Mouse (Mus musculus): ENCODE measurements around the gene Trpm7. TPM values are rescaled to one million over a fixed set of nuclear protein-coding genes. Genes with fewer than 3 reads are reported as not detected.

Gene Trpm7
- 30.0 and 36.1 TPM in 2 replicates for polyA plus RNA-seq (2015; fragmentation: Nextera tagmentation; extraction: Ambion mirVana)

- Histone ChIP-seq H3K4me2 (peak within 1 kb of the TSS; percentile 71), H3K4me3 (peak within 1 kb of the TSS; percentile 98), H3K9ac (peak within 1 kb of the TSS; percentile 93), H3K4me1 (replicated peaks) (peaks cover 23% of the 10 kb centered on the region), H3K27ac (replicated peaks) (peak within 1 kb of the TSS; percentile 97), H3K36me3 (no peaks in the 10 kb centered on the region), H3K9me3 (no peaks in the 10 kb centered on the region), H3K27me3 (no peaks in the 10 kb centered on the region)
- under 1% methylated on average over 81 of the region's 81 CpGs for WGBS
- peak; percentile 98 for ATAC-seq (ENCODE audit: low read depth)
These were observed at the start of gene Trpm7 for GRCm38 (mm10) chr2:126875871-126876796. Trpm7 (minus strand) TSS chr2:126876230.

GRCm38 (mm10) chr2:126920358-126921060 is 44.5 kb upstream of the Trpm7 start:
- WGBS: 86% methylated on average over 12 of the region's 12 CpGs

GRCm38 (mm10) chr2:126916236-126916635 is 40.2 kb upstream of the Trpm7 start:
- ATAC-seq (ENCODE audit: low read depth): no peak
- H3K27ac ChIP-seq (replicated peaks): no peak overlapping the region
- 86% methylated on average over 1 of the region's 1 CpGs for WGBS
- no peak overlapping the region for H3K4me3 ChIP-seq
- H3K36me3 ChIP-seq: peaks cover 67% of the 10 kb centered on the region
- H3K27me3 ChIP-seq: no peaks in the 10 kb centered on the region
- no peak overlapping the region for H3K4me2 ChIP-seq
- H3K4me1 ChIP-seq (replicated peaks): no peaks in the 10 kb centered on the region
- no peaks in the 10 kb centered on the region for H3K9me3 ChIP-seq
- H3K9ac ChIP-seq: no peak overlapping the region

More at GRCm38 (mm10) chr2:126920358-126921060, 44.5 kb upstream of the Trpm7 start:
- no peak overlapping the region for H3K27ac ChIP-seq (replicated peaks)
- H3K4me1 ChIP-seq (replicated peaks): no peaks in the 10 kb centered on the region
- no peak overlapping the region for H3K4me2 ChIP-seq
- H3K9ac ChIP-seq: no peak overlapping the region
- no peaks in the 10 kb centered on the region for H3K9me3 ChIP-seq
- no peak for ATAC-seq (ENCODE audit: low read depth)
- no peaks in the 10 kb centered on the region for H3K27me3 ChIP-seq
- H3K4me3 ChIP-seq: no peak overlapping the region
- peaks cover 78% of the 10 kb centered on the region for H3K36me3 ChIP-seq

GRCm38 (mm10) chr2:126914096-126914495 is 38.1 kb upstream of the Trpm7 start:
- no peak for ATAC-seq (ENCODE audit: low read depth)
- peaks cover 52% of the 10 kb centered on the region for H3K36me3 ChIP-seq

GRCm38 (mm10) chr2:126904162-126904561 is 28.1 kb upstream of the Trpm7 start:
- Histone ChIP-seq H3K9ac (no peak overlapping the region), H3K27me3 (no peaks in the 10 kb centered on the region), H3K36me3 (peaks cover 56% of the 10 kb centered on the region), H3K27ac (replicated peaks) (no peak overlapping the region), H3K4me3 (no peak overlapping the region), H3K4me1 (replicated peaks) (no peaks in the 10 kb centered on the region), H3K4me2 (no peak overlapping the region), H3K9me3 (no peaks in the 10 kb centered on the region)
- ATAC-seq (ENCODE audit: low read depth): no peak
- 81% methylated on average over 3 of the region's 3 CpGs for WGBS

More at GRCm38 (mm10) chr2:126914096-126914495, 38.1 kb upstream of the Trpm7 start:
- no peak overlapping the region for H3K4me3 ChIP-seq
- H3K27me3 ChIP-seq: no peaks in the 10 kb centered on the region
- no peaks in the 10 kb centered on the region for H3K4me1 ChIP-seq (replicated peaks)
- no peaks in the 10 kb centered on the region for H3K9me3 ChIP-seq
- 64% methylated on average over 4 of the region's 4 CpGs for WGBS
- no peak overlapping the region for H3K4me2 ChIP-seq
- H3K27ac ChIP-seq (replicated peaks): no peak overlapping the region
- no peak overlapping the region for H3K9ac ChIP-seq

- WGBS: 93% methylated on average over 9 of the region's 9 CpGs
- no peak overlapping the region for H3K4me2 ChIP-seq
- H3K36me3 ChIP-seq: peaks cover 39% of the 10 kb centered on the region
- ATAC-seq (ENCODE audit: low read depth): no peak
- H3K27ac ChIP-seq (replicated peaks): no peak overlapping the region
- no peak overlapping the region for H3K9ac ChIP-seq
- no peaks in the 10 kb centered on the region for H3K4me1 ChIP-seq (replicated peaks)
- no peak overlapping the region for H3K4me3 ChIP-seq
- H3K27me3 ChIP-seq: no peaks in the 10 kb centered on the region
- H3K9me3 ChIP-seq: no peaks in the 10 kb centered on the region
These were observed 21.5 kb upstream of the Trpm7 start for GRCm38 (mm10) chr2:126897511-126897910.

- Histone ChIP-seq H3K27me3 (no peaks in the 10 kb centered on the region), H3K4me2 (no peak overlapping the region), H3K4me1 (replicated peaks) (no peaks in the 10 kb centered on the region), H3K9ac (no peak overlapping the region), H3K27ac (replicated peaks) (no peak overlapping the region), H3K4me3 (no peak overlapping the region), H3K36me3 (peaks cover 38% of the 10 kb centered on the region), H3K9me3 (no peaks in the 10 kb centered on the region)
- ATAC-seq (ENCODE audit: low read depth): no peak
- 90% methylated on average over 6 of the region's 6 CpGs for WGBS
These were observed 20.9 kb upstream of the Trpm7 start for GRCm38 (mm10) chr2:126896941-126897340.

GRCm38 (mm10) chr2:126894245-126894644 is 18.2 kb upstream of the Trpm7 start:
- Histone ChIP-seq H3K36me3 (peaks cover 19% of the 10 kb centered on the region), H3K4me1 (replicated peaks) (no peaks in the 10 kb centered on the region), H3K9ac (no peak overlapping the region), H3K9me3 (no peaks in the 10 kb centered on the region), H3K4me2 (no peak overlapping the region), H3K4me3 (no peak overlapping the region), H3K27ac (replicated peaks) (no peak overlapping the region), H3K27me3 (no peaks in the 10 kb centered on the region)
- WGBS: 92% methylated on average over 3 of the region's 3 CpGs
- ATAC-seq (ENCODE audit: low read depth): no peak

GRCm38 (mm10) chr2:126892316-126892715 is 16.3 kb upstream of the Trpm7 start:
- no peak overlapping the region for H3K27ac ChIP-seq (replicated peaks)
- no peak overlapping the region for H3K4me3 ChIP-seq
- 92% methylated on average over 7 of the region's 7 CpGs for WGBS
- H3K9ac ChIP-seq: no peak overlapping the region
- no peaks in the 10 kb centered on the region for H3K4me1 ChIP-seq (replicated peaks)
- H3K4me2 ChIP-seq: no peak overlapping the region
- peaks cover 12% of the 10 kb centered on the region for H3K36me3 ChIP-seq
- H3K9me3 ChIP-seq: no peaks in the 10 kb centered on the region
- ATAC-seq (ENCODE audit: low read depth): no peak
- H3K27me3 ChIP-seq: no peaks in the 10 kb centered on the region

GRCm38 (mm10) chr2:126891743-126892142 is 15.7 kb upstream of the Trpm7 start:
- peaks cover 12% of the 10 kb centered on the region for H3K36me3 ChIP-seq
- no peak overlapping the region for H3K4me3 ChIP-seq
- H3K9ac ChIP-seq: no peak overlapping the region
- no peaks in the 10 kb centered on the region for H3K9me3 ChIP-seq
- no peak overlapping the region for H3K27ac ChIP-seq (replicated peaks)
- H3K27me3 ChIP-seq: no peaks in the 10 kb centered on the region
- no peak overlapping the region for H3K4me2 ChIP-seq
- ATAC-seq (ENCODE audit: low read depth): no peak
- H3K4me1 ChIP-seq (replicated peaks): no peaks in the 10 kb centered on the region

GRCm38 (mm10) chr2:126887141-126887540 is 11.1 kb upstream of the Trpm7 start:
- Histone ChIP-seq H3K27me3 (no peaks in the 10 kb centered on the region), H3K4me1 (replicated peaks) (no peaks in the 10 kb centered on the region), H3K9ac (no peak overlapping the region), H3K4me2 (no peak overlapping the region), H3K4me3 (no peak overlapping the region), H3K27ac (replicated peaks) (no peak overlapping the region), H3K36me3 (peaks cover 1% of the 10 kb centered on the region; the same call in 1 of the 2 replicates), H3K9me3 (no peaks in the 10 kb centered on the region)
- ATAC-seq (ENCODE audit: low read depth): no peak
- 59% methylated on average over 3 of the region's 3 CpGs for WGBS

GRCm38 (mm10) chr2:126885871-126886270 is 9.8 kb upstream of the Trpm7 start:
- Histone ChIP-seq H3K9me3 (no peaks in the 10 kb centered on the region), H3K36me3 (no peaks in the 10 kb centered on the region), H3K9ac (no peak overlapping the region), H3K27ac (replicated peaks) (no peak overlapping the region), H3K4me2 (no peak overlapping the region), H3K4me1 (replicated peaks) (no peaks in the 10 kb centered on the region), H3K4me3 (no peak overlapping the region), H3K27me3 (no peaks in the 10 kb centered on the region)
- ATAC-seq (ENCODE audit: low read depth): no peak
- WGBS: 82% methylated on average over 2 of the region's 2 CpGs

Measured in neural tube, embryonic 13.5 days (tissue).